In the genomic region with DNA sequence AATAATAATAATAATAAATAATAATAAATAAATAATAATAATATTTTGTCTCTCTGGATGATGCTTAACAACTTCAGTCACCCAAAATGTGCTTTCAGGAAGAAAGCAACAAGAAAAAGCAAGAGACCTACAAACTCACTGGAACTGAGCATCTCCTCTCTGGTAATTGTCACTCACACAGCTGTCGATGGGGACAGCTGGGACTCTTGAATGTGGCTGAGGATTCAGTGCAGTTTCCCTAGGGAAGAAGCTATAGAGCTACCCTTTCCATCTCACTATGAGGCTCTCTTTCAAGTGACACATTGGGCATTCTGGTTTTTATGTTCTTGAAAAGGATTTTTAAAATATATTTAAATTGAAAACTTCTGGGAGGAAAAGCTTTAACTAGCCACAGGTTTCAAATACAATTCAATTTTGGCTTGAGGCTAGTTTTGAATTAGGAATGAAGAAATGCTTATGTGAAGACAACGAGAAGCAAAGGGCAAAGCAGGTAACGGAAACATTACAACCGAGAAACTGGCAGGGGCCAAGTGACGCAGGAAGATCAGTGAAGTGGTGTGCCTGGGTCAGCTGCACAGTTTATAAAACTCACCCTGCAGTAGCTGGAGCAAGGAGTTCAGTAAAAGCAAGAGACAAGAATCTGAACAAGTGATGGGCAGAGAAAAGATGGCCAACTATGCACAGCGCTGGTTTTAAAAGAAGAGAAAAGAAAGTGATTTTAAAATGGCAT, we compare ENCODE assay signal across 14 mouse cellular contexts.
DNase-seq lines count a peak whose midpoint lies in the region.
"Had no signal": no experiment of that assay in that cellular context is flagged by ENCODE, and none has a peak within 500 bp of the region (broad histone marks: within the 10 kb centered on the region; RNA-seq: fewer than 3 reads in every experiment).

No protein-coding gene starts in this region.

- peak; percentile 11 for DNase-seq in testis, postnatal 10 days (ENCODE audit: low spot score)
- DNase-seq in testis, postnatal 14 days (ENCODE audit: low spot score) = no peak
- peak; percentile 54 for DNase-seq in CD4-positive, CD25-positive, alpha-beta regulatory T cell, adult 2 months (ENCODE audit: low read depth, low spot score)
- peak; percentile 57 for DNase-seq in induced T-regulatory cell, adult 2 months (ENCODE audit: low read depth)
- DNase-seq in retina, embryonic 14.5 days (ENCODE audit: low spot score) = no peak
- DNase-seq in ovary, postnatal 10 days (ENCODE audit: low spot score) = no peak
- DNase-seq: adrenal gland, adult 2 months; adrenal gland, postnatal 14 days; cerebellum, adult 11 months; cerebellum, adult 2 months; cerebellum, adult 9-11 months; cerebellum, postnatal 25 days; gastrocnemius, postnatal 25 days; heart, adult 2 months had no signal

Comparison
In these comparisons a context has a peak if more than half of its experiments do, and no peak if none do; other contexts are left out.
1. DNase-seq: peak in testis, postnatal 10 days (single experiment), CD4-positive, CD25-positive, alpha-beta regulatory T cell, adult 2 months (single experiment) and induced T-regulatory cell, adult 2 months (single experiment); none in testis, postnatal 14 days (single experiment), retina, embryonic 14.5 days (single experiment) and ovary, postnatal 10 days (single experiment).